Mouse (Mus musculus) neural tube, embryonic 12.5 days (tissue): Measurements from ENCODE around the gene Chrna5. TPM values are rescaled to one million over a fixed set of nuclear protein-coding genes. Genes with fewer than 3 reads are reported as not detected.

Experiments
- ATAC-seq: fragments of 200-750 bp; cut with Nextera tagmentation; 2 replicates; pipeline ENCODE4 v1.8.0; 2017; ENCODE audit warnings: low read depth, mild to moderate bottlenecking, moderate TSS enrichment, moderate library complexity; ENCODE audit not compliant: low FRiP score
- H3K27ac ChIP-seq: fragments of 300-500 bp; sonication (generic); 2 replicates; pipeline ENCODE4 v1.5.1; 2016
- H3K27me3 ChIP-seq: fragments of 300-500 bp; sonication (generic); replicated peaks from 2 replicates; pipeline ENCODE4 v1.6.1; 2016; ENCODE audit warnings: mild to moderate bottlenecking
- H3K36me3 ChIP-seq: fragments of 300-500 bp; sonication (generic); 2 replicates; pipeline ENCODE4 v1.6.1; 2016; ENCODE audit warnings: mild to moderate bottlenecking
- H3K4me1 ChIP-seq: fragments of 300-500 bp; sonication (generic); 2 replicates; pipeline ENCODE4 v1.6.1; 2016
- H3K4me2 ChIP-seq: fragments of 300-500 bp; sonication (generic); replicated peaks from 2 replicates; pipeline ENCODE4 v1.6.1; 2016; ENCODE audit warnings: mild to moderate bottlenecking
- H3K4me3 ChIP-seq: fragments of 300-500 bp; sonication (generic); 2 replicates; pipeline ENCODE4 v1.5.1; 2016
- H3K9ac ChIP-seq: fragments of 300-500 bp; sonication (generic); 2 replicates; pipeline ENCODE4 v1.6.1; 2016; ENCODE audit warnings: mild to moderate bottlenecking
- H3K9me3 ChIP-seq: fragments of 300-500 bp; sonication (generic); 2 replicates; pipeline ENCODE4 v1.6.1; 2016; ENCODE audit warnings: mild to moderate bottlenecking
- whole genome bisulfite sequencing: fragments of 180-500 bp; shearing (Covaris S2); methylation state at CpG from one replicate; pipeline ENCODE4 v1.1.7; 2016; 5-methylcytosine and 5-hydroxymethylcytosine counted together
- polyA plus RNA-seq: library from polyadenylated mRNA; unstranded; fragments of >200 nt; fragmentation: Nextera tagmentation; extraction: Ambion mirVana; gene quantifications from 2 replicates; pipeline ENCODE4 v1.2.1, GENCODE M21; 2016

Chrna5 gene
- polyA plus RNA-seq, 1 experiment from 2014 or later, result 6.8 TPM

GRCm38 (mm10) chr9:55025534-55026274 lies 45.0 kb downstream of the Chrna5 start:
- peak; percentile 67 for ATAC-seq
- H3K4me3 ChIP-seq, result peak overlapping the region; percentile 54
- H3K4me2 ChIP-seq, result peak overlapping the region; percentile 72
- 8% methylated on average over 38 of the region's 38 CpGs for WGBS
- H3K9ac ChIP-seq, result peak overlapping the region; percentile 70
- no peaks in the 10 kb centered on the region for H3K9me3 ChIP-seq
- no peaks in the 10 kb centered on the region for H3K36me3 ChIP-seq
- no peaks in the 10 kb centered on the region; the same call in 1 of the 2 replicates for H3K4me1 ChIP-seq
- H3K27ac ChIP-seq, result peak overlapping the region; percentile 15; the same call in 1 of the 2 replicates
- peaks cover 29% of the 10 kb centered on the region for H3K27me3 ChIP-seq

GRCm38 (mm10) chr9:55026275-55026663 lies 45.6 kb downstream of the Chrna5 start, which contains the start of gene Chrna3:
Chrna3 (minus strand) TSS chr9:55026562.
- Histone ChIP-seq H3K36me3 (no peaks in the 10 kb centered on the region), H3K27ac (peak within 1 kb of the TSS; percentile 15; the same call in 1 of the 2 replicates), H3K27me3 (peaks cover 29% of the 10 kb centered on the region), H3K9me3 (no peaks in the 10 kb centered on the region), H3K4me3 (peak within 1 kb of the TSS; percentile 54), H3K4me2 (peak within 1 kb of the TSS; percentile 72), H3K4me1 (no peaks in the 10 kb centered on the region; the same call in 1 of the 2 replicates), H3K9ac (peak within 1 kb of the TSS; percentile 70)
- whole genome bisulfite sequencing, result 1% methylated on average over 39 of the region's 39 CpGs
- peak; percentile 64 for ATAC-seq

GRCm38 (mm10) chr9:55031435-55032167 lies 50.9 kb downstream of the Chrna5 start:
- Histone ChIP-seq H3K4me3 (no peak overlapping the region), H3K4me2 (no peak overlapping the region), H3K27ac (no peak overlapping the region), H3K9me3 (no peaks in the 10 kb centered on the region), H3K36me3 (no peaks in the 10 kb centered on the region), H3K9ac (no peak overlapping the region), H3K27me3 (peaks cover 3% of the 10 kb centered on the region), H3K4me1 (no peaks in the 10 kb centered on the region)
- ATAC-seq, result no peak
- WGBS, result 64% methylated on average over 6 of the region's 6 CpGs

GRCm38 (mm10) chr9:55038948-55039347 lies 58.3 kb downstream of the Chrna5 start:
- Histone ChIP-seq H3K4me1 (peaks cover 4% of the 10 kb centered on the region; the same call in 1 of the 2 replicates), H3K36me3 (no peaks in the 10 kb centered on the region), H3K4me2 (no peak overlapping the region), H3K27me3 (no peaks in the 10 kb centered on the region), H3K9me3 (no peaks in the 10 kb centered on the region), H3K27ac (no peak overlapping the region), H3K4me3 (no peak overlapping the region), H3K9ac (no peak overlapping the region)
- 86% methylated on average over 8 of the region's 8 CpGs for WGBS
- ATAC-seq, result no peak

GRCm38 (mm10) chr9:55039983-55040382 lies 59.3 kb downstream of the Chrna5 start:
- no peaks in the 10 kb centered on the region for H3K27me3 ChIP-seq
- WGBS, result 66% methylated on average over 5 of the region's 5 CpGs
- ATAC-seq, result no peak
- H3K4me2 ChIP-seq, result no peak overlapping the region
- no peak overlapping the region for H3K9ac ChIP-seq
- no peaks in the 10 kb centered on the region for H3K9me3 ChIP-seq
- no peaks in the 10 kb centered on the region for H3K36me3 ChIP-seq
- H3K4me1 ChIP-seq, result peaks cover 4% of the 10 kb centered on the region; the same call in 1 of the 2 replicates
- H3K27ac ChIP-seq, result no peak overlapping the region
- no peak overlapping the region for H3K4me3 ChIP-seq

- 59% methylated on average over 2 of the region's 2 CpGs for WGBS
- Histone ChIP-seq H3K4me2 (no peak overlapping the region), H3K36me3 (no peaks in the 10 kb centered on the region), H3K4me3 (no peak overlapping the region), H3K27me3 (no peaks in the 10 kb centered on the region), H3K9ac (no peak overlapping the region), H3K27ac (no peak overlapping the region), H3K9me3 (no peaks in the 10 kb centered on the region), H3K4me1 (peaks cover 4% of the 10 kb centered on the region; the same call in 1 of the 2 replicates)
- no peak for ATAC-seq
Measured at GRCm38 (mm10) chr9:55041389-55041788, 60.7 kb downstream of the Chrna5 start.

GRCm38 (mm10) chr9:55043688-55044087 lies 63.0 kb downstream of the Chrna5 start:
- H3K4me3 ChIP-seq, result no peak overlapping the region
- 7% methylated on average over 8 of the region's 8 CpGs for WGBS

DNA sequence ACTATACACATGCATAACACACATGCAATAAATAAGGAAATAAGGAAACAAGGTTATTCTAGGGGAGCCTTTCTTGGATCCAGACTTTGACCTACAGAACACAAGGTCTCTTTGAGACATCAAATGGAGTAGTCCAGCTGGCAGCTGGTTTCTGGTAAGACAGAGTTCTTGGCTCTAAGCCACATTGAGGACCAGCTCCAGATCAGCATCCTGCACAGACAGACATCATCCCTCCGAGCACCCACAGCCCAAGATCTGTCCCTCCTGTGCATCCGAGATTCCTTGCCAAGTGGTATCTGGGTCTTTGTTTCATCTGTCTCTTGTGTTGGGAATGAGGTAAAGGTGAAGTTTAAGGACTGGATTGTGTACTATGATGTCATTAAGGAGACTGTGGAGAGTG lies 64.3 kb downstream of the Chrna5 start:
- Histone ChIP-seq H3K9ac (no peak overlapping the region), H3K27ac (no peak overlapping the region), H3K4me3 (no peak overlapping the region), H3K27me3 (no peaks in the 10 kb centered on the region), H3K36me3 (no peaks in the 10 kb centered on the region), H3K4me2 (no peak overlapping the region), H3K9me3 (no peaks in the 10 kb centered on the region), H3K4me1 (peaks cover 23% of the 10 kb centered on the region)
- 83% methylated on average over 2 of the region's 2 CpGs for WGBS
- no peak for ATAC-seq

More at GRCm38 (mm10) chr9:55043688-55044087, 63.0 kb downstream of the Chrna5 start:
- no peak overlapping the region for H3K9ac ChIP-seq
- no peaks in the 10 kb centered on the region for H3K36me3 ChIP-seq
- no peaks in the 10 kb centered on the region for H3K27me3 ChIP-seq
- no peaks in the 10 kb centered on the region for H3K9me3 ChIP-seq
- H3K27ac ChIP-seq, result no peak overlapping the region
- peaks cover 19% of the 10 kb centered on the region for H3K4me1 ChIP-seq
- H3K4me2 ChIP-seq, result peak overlapping the region; percentile 41
- ATAC-seq, result peak; percentile 54

DNA sequence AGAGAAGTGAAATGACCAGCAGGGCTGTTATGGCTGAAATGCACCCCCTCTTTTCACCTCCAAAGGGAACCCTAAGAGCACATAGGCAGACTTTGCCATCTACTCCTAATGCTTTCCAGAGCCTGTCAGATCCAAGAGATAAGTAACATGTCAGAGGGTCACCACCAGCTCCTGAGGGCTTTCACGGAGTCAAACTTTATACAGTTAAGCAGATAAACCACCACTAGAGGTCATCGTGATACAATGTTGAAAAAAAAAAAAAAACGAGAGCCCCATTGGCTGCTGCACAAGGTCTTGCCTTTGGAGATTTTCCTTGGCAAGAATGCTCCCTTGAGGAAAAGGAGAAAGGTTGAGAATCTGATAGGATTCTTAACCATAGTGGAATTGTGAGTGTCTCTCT lies 66.1 kb downstream of the Chrna5 start:
- no peaks in the 10 kb centered on the region for H3K27me3 ChIP-seq
- no peak overlapping the region for H3K27ac ChIP-seq
- peaks cover 23% of the 10 kb centered on the region for H3K4me1 ChIP-seq
- H3K9ac ChIP-seq, result no peak overlapping the region
- WGBS, result under 1% methylated on average over 3 of the region's 3 CpGs
- no peak overlapping the region for H3K4me2 ChIP-seq
- no peaks in the 10 kb centered on the region for H3K9me3 ChIP-seq
- H3K36me3 ChIP-seq, result no peaks in the 10 kb centered on the region
- H3K4me3 ChIP-seq, result no peak overlapping the region
- no peak for ATAC-seq

DNA sequence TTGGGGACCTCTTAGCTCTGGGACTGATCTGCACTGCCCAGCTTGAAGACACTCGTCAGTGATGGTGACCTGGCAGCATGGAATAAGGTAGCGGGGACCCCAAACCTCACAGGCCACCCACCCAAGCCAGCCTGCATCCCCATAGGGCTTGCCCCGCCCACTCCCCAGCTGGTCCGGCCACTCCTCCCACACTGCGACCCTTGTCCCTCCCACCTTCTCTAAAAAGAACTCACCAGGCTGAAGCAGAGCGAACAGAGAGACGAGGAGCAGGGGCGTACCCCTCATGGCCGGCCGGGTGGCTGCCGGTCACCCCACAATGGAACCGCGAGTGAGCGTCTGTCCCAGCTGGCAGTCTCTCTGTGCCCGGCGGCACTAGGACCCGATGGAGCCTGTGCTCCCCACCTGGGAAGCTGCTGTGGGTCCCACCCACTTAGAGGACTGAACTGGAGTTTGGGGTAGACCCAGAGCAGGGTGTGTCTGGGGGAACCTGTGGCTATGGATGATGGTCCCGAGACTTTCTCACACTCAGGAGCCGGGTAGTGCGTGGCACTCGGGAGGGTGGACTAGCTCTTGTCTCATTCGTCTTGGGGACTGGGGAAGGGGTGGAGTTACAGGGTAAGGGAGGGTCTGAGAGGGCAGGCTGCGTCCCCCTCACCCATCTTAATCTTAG lies 67.7 kb downstream of the Chrna5 start, which contains the start of gene Chrnb4:
Gene Chrnb4 (minus strand): TSS at position 569 of the 670 bp plus-strand sequence.
- Histone ChIP-seq H3K4me1 (peaks cover 23% of the 10 kb centered on the region), H3K27me3 (no peaks in the 10 kb centered on the region), H3K9me3 (no peaks in the 10 kb centered on the region), H3K27ac (no peak within 1 kb of the TSS), H3K4me2 (peak within 1 kb of the TSS; percentile 68), H3K9ac (peak within 1 kb of the TSS; percentile 48; the same call in 1 of the 2 replicates), H3K36me3 (no peaks in the 10 kb centered on the region), H3K4me3 (peak within 1 kb of the TSS; percentile 39)
- under 1% methylated on average over 23 of the region's 23 CpGs for WGBS
- peak; percentile 51 for ATAC-seq

DNA sequence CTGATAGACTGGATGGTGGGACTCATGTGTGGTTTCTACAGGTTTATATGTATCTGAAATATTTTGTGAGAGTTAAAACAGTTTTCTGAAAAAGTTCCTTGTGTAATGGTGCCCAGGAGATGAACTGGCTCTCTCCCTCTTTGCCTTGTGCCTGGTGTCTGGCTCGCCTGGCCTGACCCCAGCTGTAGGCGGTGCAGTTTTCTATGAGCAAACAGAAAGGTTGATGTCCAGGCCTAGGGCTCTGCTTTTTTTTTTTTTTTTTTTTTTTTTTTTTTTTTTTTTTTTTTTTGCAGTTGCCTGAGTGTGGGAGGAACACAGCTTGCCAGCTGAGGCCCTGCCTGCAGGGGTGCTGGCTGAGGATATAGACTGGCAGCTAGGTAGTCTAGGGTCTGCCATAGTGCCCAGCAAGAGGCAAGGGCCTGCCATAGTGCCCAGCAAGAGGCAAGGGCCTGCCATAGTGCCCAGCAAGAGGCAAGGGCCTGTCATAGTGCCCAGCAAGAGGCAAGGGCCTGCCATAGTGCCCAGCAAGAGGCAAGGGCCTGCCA lies 74.8 kb downstream of the Chrna5 start:
- Histone ChIP-seq H3K27me3 (no peaks in the 10 kb centered on the region), H3K9ac (no peak overlapping the region), H3K9me3 (no peaks in the 10 kb centered on the region), H3K4me1 (no peaks in the 10 kb centered on the region), H3K36me3 (no peaks in the 10 kb centered on the region), H3K4me3 (no peak overlapping the region), H3K4me2 (no peak overlapping the region), H3K27ac (no peak overlapping the region)
- ATAC-seq, result no peak
- WGBS, result 72% methylated on average over 2 of the region's 2 CpGs
